Mouse (Mus musculus) stomach, embryonic 15.5 days (tissue): ENCODE measurements around the gene Ankmy1. TPM values are rescaled to one million over a fixed set of nuclear protein-coding genes. Genes with fewer than 3 reads are reported as not detected.
A peak's percentile ranks its signal among the peaks of the same experiment; 100 is the strongest.

Experiments used
- ATAC-seq: fragments of 200-750 bp; cut with Nextera tagmentation; 2 replicates; pipeline ENCODE4 v1.8.0; 2017; ENCODE audit warnings: low read depth, moderate number of reproducible peaks, moderate TSS enrichment; ENCODE audit not compliant: insufficient read depth, low FRiP score
- H3K27ac ChIP-seq: fragments of 300-500 bp; sonication (generic); 2 replicates; pipeline ENCODE4 v1.5.1; 2015; ENCODE audit warnings: mild to moderate bottlenecking, inconsistent platforms
- H3K27me3 ChIP-seq: fragments of 300-500 bp; sonication (generic); replicated peaks from 2 replicates; pipeline ENCODE4 v1.6.1; 2015; ENCODE audit warnings: inconsistent platforms
- H3K36me3 ChIP-seq: fragments of 300-500 bp; sonication (generic); 2 replicates; pipeline ENCODE4 v1.6.1; 2015; ENCODE audit warnings: inconsistent platforms
- H3K4me1 ChIP-seq: fragments of 300-500 bp; sonication (generic); 2 replicates; pipeline ENCODE4 v1.6.1; 2015; ENCODE audit warnings: inconsistent platforms
- H3K4me2 ChIP-seq: fragments of 300-500 bp; sonication (generic); 2 replicates; pipeline ENCODE4 v1.6.1; 2015; ENCODE audit warnings: mild to moderate bottlenecking, inconsistent platforms
- H3K4me3 ChIP-seq: fragments of 300-500 bp; sonication (generic); replicated peaks from 2 replicates; pipeline ENCODE4 v1.5.1; 2015; ENCODE audit warnings: inconsistent platforms
- H3K9ac ChIP-seq: fragments of 300-500 bp; sonication (generic); 2 replicates; pipeline ENCODE4 v1.6.1; 2015; ENCODE audit warnings: inconsistent platforms
- H3K9me3 ChIP-seq: fragments of 300-500 bp; sonication (generic); 2 replicates; pipeline ENCODE4 v1.6.1; 2016; ENCODE audit warnings: inconsistent platforms
- WGBS: fragments of 180-500 bp; shearing (Covaris S2); methylation state at CpG from one replicate; pipeline ENCODE4 v1.1.7; 2015; 5-methylcytosine and 5-hydroxymethylcytosine counted together
- polyA plus RNA-seq: library from polyadenylated mRNA; unstranded; fragments of >200 nt; fragmentation: Nextera tagmentation; extraction: Ambion mirVana; gene quantifications from 2 replicates; pipeline ENCODE4 v1.2.1, GENCODE M21; 2015

Ankmy1 gene
- polyA plus RNA-seq, 1 experiment from 2014 or later: 0.19 TPM

DNA sequence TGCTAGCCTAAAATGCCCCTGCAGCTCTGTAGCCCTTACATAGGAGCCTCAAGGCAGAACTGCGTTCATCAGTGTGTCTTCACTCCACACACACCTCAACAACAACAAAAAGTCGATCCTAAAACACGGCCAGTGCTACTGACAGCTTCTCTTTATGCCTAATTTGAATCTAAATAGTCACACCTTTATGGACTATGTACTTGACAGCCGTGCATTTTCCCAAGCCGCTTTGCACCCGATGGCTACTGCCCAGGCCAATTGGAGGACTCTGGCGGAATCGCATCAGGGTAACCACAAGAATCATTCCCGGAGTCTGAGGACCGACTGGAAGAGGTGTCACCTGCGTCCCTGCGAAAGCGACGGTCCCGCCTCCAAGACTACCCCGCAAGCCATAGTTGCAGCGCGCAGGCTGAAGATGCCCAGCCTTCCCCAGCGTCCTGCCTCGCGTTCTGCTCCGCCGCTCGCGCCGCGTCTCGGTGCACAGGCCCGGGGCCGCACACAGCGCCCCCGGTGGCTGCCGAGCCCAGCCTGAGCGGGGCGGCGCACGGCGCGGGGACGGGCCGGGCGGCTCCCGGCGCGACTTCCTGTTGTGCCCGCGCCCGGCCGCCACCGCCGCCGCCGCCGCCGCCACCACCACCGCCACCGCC, 7.7 kb upstream of the Ankmy1 start, which contains the start of gene Rnpepl1:
Gene Rnpepl1 (plus strand): TSS at position 545 of the 647 bp plus-strand sequence.
- peak within 1 kb of the TSS; percentile 68 for H3K4me3 ChIP-seq
- ATAC-seq: peak; percentile 71
- H3K27me3 ChIP-seq: no peaks in the 10 kb centered on the region
- H3K9me3 ChIP-seq: no peaks in the 10 kb centered on the region
- peak within 1 kb of the TSS; percentile 87 for H3K4me2 ChIP-seq
- H3K4me1 ChIP-seq: peaks cover 30% of the 10 kb centered on the region
- peak within 1 kb of the TSS; percentile 62 for H3K9ac ChIP-seq
- peaks cover 10% of the 10 kb centered on the region; the same call in 1 of the 2 replicates for H3K36me3 ChIP-seq
- H3K27ac ChIP-seq: peak within 1 kb of the TSS; percentile 93
- WGBS: under 1% methylated on average over 41 of the region's 57 CpGs

- no peak overlapping the region for H3K4me3 ChIP-seq
- no peak overlapping the region for H3K9ac ChIP-seq
- ATAC-seq: no peak
- H3K4me1 ChIP-seq: peaks cover 30% of the 10 kb centered on the region
- no peak overlapping the region for H3K27ac ChIP-seq
- 63% methylated on average over 4 of the region's 4 CpGs for WGBS
- no peaks in the 10 kb centered on the region for H3K9me3 ChIP-seq
- no peak overlapping the region for H3K4me2 ChIP-seq
- no peaks in the 10 kb centered on the region for H3K27me3 ChIP-seq
- peaks cover 3% of the 10 kb centered on the region; the same call in 1 of the 2 replicates for H3K36me3 ChIP-seq
These were observed 6.4 kb upstream of the Ankmy1 start for GRCm38 (mm10) chr1:92909068-92909467.

- no peak for ATAC-seq
- Histone ChIP-seq H3K36me3 (no peaks in the 10 kb centered on the region), H3K4me3 (no peak overlapping the region), H3K9me3 (no peaks in the 10 kb centered on the region), H3K4me2 (no peak overlapping the region), H3K27me3 (no peaks in the 10 kb centered on the region), H3K27ac (no peak overlapping the region), H3K9ac (no peak overlapping the region), H3K4me1 (peaks cover 30% of the 10 kb centered on the region)
- WGBS: 98% methylated on average over 3 of the region's 3 CpGs
These were observed 6.0 kb upstream of the Ankmy1 start for GRCm38 (mm10) chr1:92908664-92909063.

GRCm38 (mm10) chr1:92907632-92908360, 5.1 kb upstream of the Ankmy1 start:
- Histone ChIP-seq H3K4me1 (peaks cover 34% of the 10 kb centered on the region), H3K36me3 (no peaks in the 10 kb centered on the region), H3K27ac (peak overlapping the region; percentile 88), H3K4me2 (peak overlapping the region; percentile 89), H3K9ac (peak overlapping the region; percentile 43; the same call in 1 of the 2 replicates), H3K27me3 (no peaks in the 10 kb centered on the region), H3K4me3 (peak overlapping the region; percentile 80), H3K9me3 (no peaks in the 10 kb centered on the region)
- no peak for ATAC-seq
- WGBS: 44% methylated on average over 20 of the region's 20 CpGs

- 1% methylated on average over 79 of the region's 81 CpGs for WGBS
- peak within 1 kb of the TSS; percentile 94 for H3K27ac ChIP-seq
- no peaks in the 10 kb centered on the region for H3K9me3 ChIP-seq
- peak; percentile 90 for ATAC-seq
- peak within 1 kb of the TSS; percentile 80 for H3K4me3 ChIP-seq
- H3K9ac ChIP-seq: peak within 1 kb of the TSS; percentile 51
- H3K4me1 ChIP-seq: peaks cover 32% of the 10 kb centered on the region
- no peaks in the 10 kb centered on the region for H3K36me3 ChIP-seq
- no peaks in the 10 kb centered on the region for H3K27me3 ChIP-seq
- peak within 1 kb of the TSS; percentile 89 for H3K4me2 ChIP-seq
These were observed 4.3 kb upstream of the Ankmy1 start, which contains the start of gene Dusp28 for GRCm38 (mm10) chr1:92906779-92907631. Dusp28 (plus strand) TSS chr1:92906981.

DNA sequence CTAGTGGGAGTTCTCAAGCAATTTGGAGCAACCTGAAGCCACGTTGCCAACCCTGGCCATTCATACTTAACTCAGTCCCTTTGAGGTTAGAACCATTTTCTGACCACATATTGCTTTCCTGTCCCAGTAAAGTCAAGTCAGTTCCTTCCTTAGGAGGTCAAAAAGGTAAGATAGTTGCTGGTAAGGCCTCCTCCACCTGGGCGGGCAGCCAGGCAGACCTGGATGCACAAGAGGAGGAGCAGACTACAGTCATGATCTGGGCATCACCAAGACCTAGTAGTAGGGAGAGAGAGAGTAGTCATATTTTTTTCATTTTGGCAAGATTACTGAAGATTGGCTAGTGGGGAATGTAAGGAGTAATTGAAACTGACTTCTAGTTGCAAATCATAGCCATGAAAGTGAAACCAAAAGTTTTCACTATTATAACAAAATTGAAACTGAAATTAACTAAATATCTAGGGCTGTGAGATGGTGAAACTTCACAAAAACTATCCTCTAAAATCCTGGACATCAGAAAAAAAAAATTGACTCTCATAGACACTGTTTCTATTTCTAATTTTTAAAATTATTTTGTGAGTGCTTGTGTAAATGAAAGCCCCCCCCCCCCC, 3.1 kb upstream of the Ankmy1 start:
- no peaks in the 10 kb centered on the region for H3K27me3 ChIP-seq
- no peaks in the 10 kb centered on the region for H3K36me3 ChIP-seq
- ATAC-seq: no peak
- H3K27ac ChIP-seq: no peak overlapping the region
- H3K4me1 ChIP-seq: peaks cover 24% of the 10 kb centered on the region
- H3K9ac ChIP-seq: no peak overlapping the region
- no peak overlapping the region for H3K4me3 ChIP-seq
- H3K4me2 ChIP-seq: no peak overlapping the region
- WGBS: 90% methylated on average over 2 of the region's 2 CpGs
- H3K9me3 ChIP-seq: no peaks in the 10 kb centered on the region

DNA sequence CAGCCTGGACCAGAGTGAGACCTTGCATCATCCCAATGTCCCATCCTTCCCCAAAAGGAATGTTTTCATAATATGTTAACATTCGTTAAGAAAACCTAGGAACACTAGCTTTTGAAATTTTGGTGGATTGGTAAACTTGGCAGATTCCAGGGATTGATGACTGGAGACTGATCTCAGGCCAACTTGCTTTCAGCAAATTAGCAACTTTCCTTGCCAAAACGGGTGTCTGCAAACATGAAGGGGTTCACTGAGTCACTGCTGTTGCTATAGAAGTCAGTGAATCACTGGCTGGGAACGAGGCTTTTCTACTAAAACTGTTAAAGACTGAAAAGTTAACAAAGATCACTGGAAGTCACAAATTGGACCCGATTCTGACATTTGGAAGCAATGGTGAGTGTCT, 921 bp upstream of the Ankmy1 start:
- ATAC-seq: no peak

GRCm38 (mm10) chr1:92895089-92895488, 7.6 kb downstream of the Ankmy1 start:
- Histone ChIP-seq H3K4me1 (no peaks in the 10 kb centered on the region), H3K36me3 (no peaks in the 10 kb centered on the region), H3K4me2 (no peak overlapping the region), H3K9me3 (no peaks in the 10 kb centered on the region), H3K4me3 (no peak overlapping the region), H3K27ac (no peak overlapping the region), H3K9ac (no peak overlapping the region), H3K27me3 (0 out of 2 replicates have a peak, but pooled peaks cover under 1% of the 10 kb centered on the region)
- no peak; the same call in 1 of the 2 replicates for ATAC-seq
- whole genome bisulfite sequencing: 12% methylated on average over 3 of the region's 3 CpGs

More for the DNA sequence above, 921 bp upstream of the Ankmy1 start:
- H3K36me3 ChIP-seq: no peaks in the 10 kb centered on the region
- H3K27me3 ChIP-seq: 0 out of 2 replicates have a peak, but pooled peaks cover 3% of the 10 kb centered on the region
- H3K9me3 ChIP-seq: no peaks in the 10 kb centered on the region
- WGBS: 66% methylated on average over 4 of the region's 4 CpGs
- no peak overlapping the region for H3K4me3 ChIP-seq
- H3K27ac ChIP-seq: no peak overlapping the region
- H3K4me2 ChIP-seq: no peak overlapping the region; the same call in 1 of the 2 replicates
- peaks cover 18% of the 10 kb centered on the region; the same call in 1 of the 2 replicates for H3K4me1 ChIP-seq
- no peak overlapping the region for H3K9ac ChIP-seq

GRCm38 (mm10) chr1:92893896-92894295, 8.8 kb downstream of the Ankmy1 start:
- no peaks in the 10 kb centered on the region for H3K4me1 ChIP-seq
- H3K27me3 ChIP-seq: no peaks in the 10 kb centered on the region
- no peak overlapping the region for H3K4me2 ChIP-seq
- H3K27ac ChIP-seq: no peak overlapping the region
- no peak overlapping the region for H3K9ac ChIP-seq
- WGBS: 66% methylated on average over 3 of the region's 3 CpGs
- H3K4me3 ChIP-seq: no peak overlapping the region
- no peak for ATAC-seq
- H3K9me3 ChIP-seq: no peaks in the 10 kb centered on the region
- H3K36me3 ChIP-seq: no peaks in the 10 kb centered on the region

DNA sequence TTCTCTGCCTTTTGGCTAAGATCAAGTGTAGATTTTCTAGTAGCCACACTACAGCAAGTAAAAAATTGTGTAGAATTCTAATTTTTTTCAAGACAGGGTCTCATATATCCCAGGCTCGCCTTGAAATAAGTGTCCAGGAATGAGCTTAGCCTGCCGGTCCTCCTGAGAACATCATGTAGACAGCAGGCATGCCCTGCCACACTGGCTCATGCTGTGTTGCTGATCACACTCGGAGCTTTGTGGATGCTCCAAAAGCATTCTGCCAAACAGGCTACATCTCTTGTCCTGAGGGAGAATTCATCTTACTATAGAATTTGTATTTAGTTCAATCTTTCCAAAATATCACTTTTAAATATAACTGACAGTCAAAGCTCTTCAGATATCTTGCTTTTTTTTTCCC, 9.9 kb downstream of the Ankmy1 start:
- no peak overlapping the region for H3K27ac ChIP-seq
- no peak for ATAC-seq
- no peaks in the 10 kb centered on the region for H3K27me3 ChIP-seq
- H3K4me2 ChIP-seq: no peak overlapping the region
- H3K4me3 ChIP-seq: no peak overlapping the region
- no peaks in the 10 kb centered on the region for H3K4me1 ChIP-seq
- no peak overlapping the region for H3K9ac ChIP-seq
- WGBS: 68% methylated on average over 3 of the region's 3 CpGs
- H3K9me3 ChIP-seq: no peaks in the 10 kb centered on the region
- H3K36me3 ChIP-seq: no peaks in the 10 kb centered on the region

- Histone ChIP-seq H3K4me3 (no peak overlapping the region), H3K9me3 (no peaks in the 10 kb centered on the region), H3K27ac (no peak overlapping the region), H3K36me3 (no peaks in the 10 kb centered on the region), H3K4me2 (no peak overlapping the region), H3K9ac (no peak overlapping the region), H3K4me1 (no peaks in the 10 kb centered on the region), H3K27me3 (no peaks in the 10 kb centered on the region; the same call in 1 of the 2 replicates)
- 74% methylated on average over 7 of the region's 7 CpGs for WGBS
- ATAC-seq: no peak
These were observed 13.6 kb downstream of the Ankmy1 start for GRCm38 (mm10) chr1:92888901-92889655.
